Mouse (Mus musculus): Measurements from ENCODE around the gene Slc4a4.
A peak's percentile ranks its signal among the peaks of the same experiment; 100 is the strongest.

The Slc4a4 gene

DNA sequence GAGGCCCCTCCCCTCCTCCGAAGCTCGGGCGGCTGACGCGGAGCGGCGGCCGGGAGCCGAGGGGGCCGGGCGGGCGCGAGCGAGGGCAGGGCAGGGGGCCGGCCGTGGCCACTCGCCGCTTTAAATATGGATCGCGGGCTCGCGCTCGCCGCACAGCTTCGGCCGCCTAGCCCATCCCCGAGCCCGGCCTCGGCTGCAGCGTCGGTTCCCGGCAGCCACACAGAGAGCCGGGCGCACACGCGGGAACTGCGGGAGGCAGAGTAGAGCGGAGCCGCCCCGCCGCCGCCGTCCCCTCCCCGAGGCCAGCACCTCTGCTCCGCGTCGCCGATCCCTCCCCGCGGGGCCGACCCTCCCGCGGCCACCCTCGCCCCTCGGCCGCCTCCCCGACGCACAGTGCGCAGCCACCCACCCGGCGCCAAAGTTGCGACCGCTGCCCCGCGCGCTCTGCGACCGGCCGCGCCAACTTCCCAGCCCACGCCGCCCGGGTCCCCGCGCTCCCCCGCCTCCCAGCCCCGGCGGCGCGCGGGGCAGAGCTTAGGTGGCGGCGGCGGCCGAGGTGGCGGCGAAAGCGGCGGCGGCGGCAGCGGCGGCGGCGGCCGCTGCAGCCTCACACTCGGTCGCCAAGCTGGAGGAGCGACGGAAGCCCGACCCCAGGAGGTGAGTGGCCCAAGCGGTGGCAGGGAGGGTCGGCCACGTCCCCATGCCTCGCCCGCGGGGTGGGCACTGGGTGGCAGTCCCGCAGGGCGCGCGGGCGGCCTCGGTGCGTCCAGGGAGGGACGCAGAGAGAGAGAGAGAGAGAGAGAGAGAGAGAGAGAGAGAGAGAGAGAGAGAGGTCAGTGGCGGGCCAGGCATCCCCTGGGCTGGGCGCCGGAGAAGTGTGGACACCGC lies at the start of gene Slc4a4:
TSS of gene Slc4a4 (plus strand) at position 151 of the 888 bp plus-strand sequence.
- no peak for DNase-seq (ENCODE audit: low read depth, low spot score)

DNA sequence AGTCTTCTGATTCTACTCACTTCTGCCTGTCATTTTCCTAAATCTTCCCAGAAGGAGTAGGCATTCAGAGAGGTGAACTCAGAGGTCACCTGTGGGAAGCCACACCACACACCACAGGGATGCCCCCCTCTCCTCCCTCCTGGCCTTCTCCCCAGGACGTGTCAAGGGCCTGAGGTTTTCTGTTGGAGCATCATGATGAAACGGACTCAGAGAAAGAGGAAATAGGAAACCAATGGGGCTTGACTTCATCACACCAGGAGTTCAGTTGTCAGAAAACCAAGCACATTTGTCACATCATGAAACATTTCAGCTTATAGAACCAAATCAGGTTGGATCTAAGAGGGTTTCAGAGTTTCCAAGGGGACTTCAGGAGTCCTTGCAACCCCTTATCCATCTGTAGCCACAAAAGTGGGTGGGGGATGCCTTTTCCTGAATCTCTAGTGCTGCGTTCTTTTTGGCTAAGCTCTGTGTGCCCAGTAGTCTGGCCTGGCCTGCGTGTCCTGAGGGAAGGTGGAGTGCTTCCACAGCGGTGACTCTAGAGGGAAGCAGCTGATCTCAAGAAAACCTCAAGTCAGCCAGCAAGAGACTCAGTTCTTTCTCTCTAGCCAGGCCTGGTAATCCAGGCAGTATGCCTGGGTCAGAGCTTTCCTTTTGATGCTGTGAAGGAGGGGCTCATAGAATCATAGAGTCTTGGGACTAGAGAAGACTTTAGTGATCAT lies 46.4 kb upstream of the Slc4a4 start:
- Histone ChIP-seq H3K36me3 (ENCODE audit: control insufficient read depth, insufficient read depth, low read length, poor library complexity, severe bottlenecking) (no peaks in the 10 kb centered on the region), H3K27me3 (ENCODE audit: control insufficient read depth, insufficient read depth, low read length, poor library complexity, severe bottlenecking) (no peaks in the 10 kb centered on the region)
- DNase-seq (ENCODE audit: low read depth, low spot score) = no peak

More for the DNA sequence above, at the start of gene Slc4a4:
- peaks cover 4% of the 10 kb centered on the region; the same call in 1 of the 2 replicates for H3K27me3 ChIP-seq (ENCODE audit: control insufficient read depth, insufficient read depth, low read length, poor library complexity, severe bottlenecking)
- no peaks in the 10 kb centered on the region for H3K36me3 ChIP-seq (ENCODE audit: control insufficient read depth, insufficient read depth, low read length, poor library complexity, severe bottlenecking)

DNA sequence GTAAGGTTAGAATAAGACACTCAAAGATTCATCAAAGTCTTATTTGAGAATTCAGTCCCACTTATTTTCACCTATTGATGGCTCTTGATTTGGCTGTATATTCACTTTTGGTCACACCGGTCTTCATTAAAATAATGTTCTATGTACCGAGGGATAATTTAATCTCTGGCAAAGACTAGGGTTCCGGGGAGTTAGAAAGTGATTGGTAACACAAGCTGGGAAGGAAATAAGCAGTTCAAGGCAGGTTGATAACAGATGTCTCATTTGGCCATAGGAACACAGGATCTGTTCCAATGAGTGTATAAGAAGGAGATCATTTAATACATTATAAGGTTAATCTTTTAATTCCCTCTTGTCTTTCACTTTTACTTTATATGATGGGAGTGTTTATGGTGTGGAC lies 29.3 kb upstream of the Slc4a4 start:
- DNase-seq (ENCODE audit: low read depth, low spot score) = no peak
- H3K27me3 ChIP-seq (ENCODE audit: control insufficient read depth, insufficient read depth, low read length, poor library complexity, severe bottlenecking) = no peaks in the 10 kb centered on the region
- no peaks in the 10 kb centered on the region for H3K36me3 ChIP-seq (ENCODE audit: control insufficient read depth, insufficient read depth, low read length, poor library complexity, severe bottlenecking)

DNA sequence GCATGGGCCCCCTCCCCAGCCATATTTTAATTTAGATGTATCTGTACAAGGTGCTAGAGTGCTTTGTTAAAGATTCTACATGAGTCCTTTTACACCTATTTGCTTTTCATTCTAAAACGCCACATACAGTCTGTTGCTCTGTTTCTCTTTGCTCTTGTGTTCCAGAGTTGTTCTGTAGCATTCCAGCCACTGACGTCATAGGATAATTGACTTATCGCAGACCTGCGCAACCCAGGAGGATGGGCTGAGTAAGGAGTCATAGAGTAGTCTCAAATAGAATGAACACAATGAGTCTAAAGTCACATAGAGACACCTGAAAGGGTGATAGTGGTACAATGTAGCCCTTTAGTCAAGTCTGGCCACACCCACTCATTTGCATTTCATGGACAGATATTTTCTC lies 28.8 kb upstream of the Slc4a4 start:
- Histone ChIP-seq H3K27me3 (ENCODE audit: control insufficient read depth, insufficient read depth, low read length, poor library complexity, severe bottlenecking) (no peaks in the 10 kb centered on the region), H3K36me3 (ENCODE audit: control insufficient read depth, insufficient read depth, low read length, poor library complexity, severe bottlenecking) (no peaks in the 10 kb centered on the region)
- no peak for DNase-seq (ENCODE audit: low read depth, low spot score)

DNA sequence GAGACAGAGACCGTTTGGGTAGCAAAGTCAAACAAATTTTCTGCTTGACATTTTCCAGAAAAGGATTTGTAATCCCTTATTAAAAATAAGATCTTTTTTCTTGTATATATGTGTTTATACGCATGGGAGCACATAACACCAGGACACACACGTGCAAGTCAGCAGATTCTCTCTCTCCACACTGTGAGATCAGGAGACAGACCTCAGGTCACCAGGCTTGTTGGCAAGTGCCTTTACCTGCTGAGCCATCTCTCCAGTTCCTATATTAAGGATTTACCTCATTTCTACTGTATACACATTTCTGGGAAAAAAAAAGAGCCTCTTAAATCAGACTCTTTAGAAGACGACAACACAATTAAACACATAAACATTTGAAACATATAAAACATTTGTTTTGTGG lies 28.4 kb upstream of the Slc4a4 start:
- H3K27me3 ChIP-seq (ENCODE audit: control insufficient read depth, insufficient read depth, low read length, poor library complexity, severe bottlenecking) = no peaks in the 10 kb centered on the region
- no peak for DNase-seq (ENCODE audit: low read depth, low spot score)

DNA sequence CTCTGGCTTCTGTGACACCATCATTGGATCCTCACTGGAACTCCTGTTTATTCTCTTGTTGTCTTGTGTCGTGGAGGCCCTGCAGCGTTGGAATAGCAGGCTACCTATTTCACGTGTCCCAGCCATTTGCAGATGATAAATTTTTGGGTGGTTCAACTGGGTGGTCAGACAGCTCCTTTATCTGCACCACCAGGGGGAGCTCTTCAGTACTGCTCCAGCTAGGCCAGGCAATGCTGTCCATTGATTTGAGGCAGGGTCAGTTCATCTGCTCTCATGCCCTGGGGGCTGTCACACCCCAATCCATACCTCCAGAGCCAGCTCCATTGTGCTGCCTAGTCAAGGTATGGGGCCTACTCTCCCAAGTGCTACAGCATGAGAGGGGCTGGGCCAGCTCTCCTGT lies 24.5 kb upstream of the Slc4a4 start:
- no peaks in the 10 kb centered on the region for H3K36me3 ChIP-seq (ENCODE audit: control insufficient read depth, insufficient read depth, low read length, poor library complexity, severe bottlenecking)
- no peaks in the 10 kb centered on the region for H3K27me3 ChIP-seq (ENCODE audit: control insufficient read depth, insufficient read depth, low read length, poor library complexity, severe bottlenecking)
- DNase-seq (ENCODE audit: low read depth, low spot score) = peak; percentile 6

More for the DNA sequence above, 28.4 kb upstream of the Slc4a4 start:
- no peaks in the 10 kb centered on the region for H3K36me3 ChIP-seq (ENCODE audit: control insufficient read depth, insufficient read depth, low read length, poor library complexity, severe bottlenecking)

DNA sequence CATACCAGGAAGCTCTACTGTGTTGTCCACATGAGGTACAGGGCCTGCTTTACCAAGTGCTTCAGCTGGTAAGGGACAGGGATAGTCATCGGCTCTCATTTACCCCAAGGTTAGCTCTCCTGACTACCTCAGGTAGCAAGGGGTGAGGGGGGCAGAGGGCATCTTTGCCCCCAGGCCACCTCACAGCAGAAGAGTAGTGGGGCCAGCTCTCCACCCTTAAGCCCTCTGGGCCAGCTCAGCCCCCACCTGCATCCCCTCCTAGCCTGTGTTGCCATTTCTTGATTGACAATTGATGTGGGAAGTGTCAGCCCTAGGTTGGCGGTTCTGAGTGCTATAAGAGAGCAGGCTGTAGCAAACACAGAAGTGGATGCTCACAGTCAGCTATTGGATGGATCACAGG lies 23.8 kb upstream of the Slc4a4 start:
- Histone ChIP-seq H3K27me3 (ENCODE audit: control insufficient read depth, insufficient read depth, low read length, poor library complexity, severe bottlenecking) (no peaks in the 10 kb centered on the region), H3K36me3 (ENCODE audit: control insufficient read depth, insufficient read depth, low read length, poor library complexity, severe bottlenecking) (no peaks in the 10 kb centered on the region)
- DNase-seq (ENCODE audit: low read depth, low spot score) = no peak

DNA sequence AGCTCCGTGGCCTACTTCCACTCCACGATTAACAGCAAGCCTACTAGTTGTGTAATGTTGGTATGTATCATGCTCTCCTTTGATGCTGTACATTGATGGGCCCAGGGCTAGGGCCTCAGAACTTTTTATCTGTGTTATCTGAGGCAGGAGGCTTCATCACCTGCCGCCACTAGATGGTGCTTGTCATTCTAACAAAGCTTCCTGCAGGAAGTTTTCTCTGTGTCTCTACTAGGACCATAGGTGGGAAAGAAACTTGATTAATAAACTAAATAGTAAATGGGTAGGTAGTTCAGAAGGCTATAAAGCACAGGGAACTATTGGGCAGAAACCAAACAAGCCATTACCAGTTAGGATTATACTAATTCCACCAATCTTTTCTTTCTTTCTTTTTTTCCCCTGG lies 2.5 kb upstream of the Slc4a4 start:
- H3K27me3 ChIP-seq (ENCODE audit: control insufficient read depth, insufficient read depth, low read length, poor library complexity, severe bottlenecking) = peaks cover 4% of the 10 kb centered on the region; the same call in 1 of the 2 replicates
- H3K36me3 ChIP-seq (ENCODE audit: control insufficient read depth, insufficient read depth, low read length, poor library complexity, severe bottlenecking) = no peaks in the 10 kb centered on the region
- DNase-seq (ENCODE audit: low read depth, low spot score) = peak; percentile 1

DNA sequence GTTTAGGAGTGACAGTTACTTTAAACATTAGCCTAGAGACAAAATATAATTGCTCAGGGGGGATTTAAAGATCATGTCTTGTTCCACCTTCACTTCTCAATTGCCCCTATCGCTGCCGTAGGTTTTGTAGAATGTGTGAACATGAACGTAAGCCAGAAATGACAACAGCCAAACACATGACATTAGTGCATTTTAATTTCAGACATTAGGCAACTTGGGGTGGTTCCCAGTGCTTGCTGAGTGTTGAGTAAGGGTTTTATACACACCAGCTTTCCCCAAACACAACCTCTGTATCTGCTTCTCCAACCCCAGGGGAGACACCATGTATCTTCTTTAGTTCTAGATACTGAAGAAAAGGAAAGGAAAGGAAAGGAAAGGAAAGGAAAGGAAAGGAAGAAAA lies 1.1 kb upstream of the Slc4a4 start:
- no peak for DNase-seq (ENCODE audit: low read depth, low spot score)
- Histone ChIP-seq H3K27me3 (ENCODE audit: control insufficient read depth, insufficient read depth, low read length, poor library complexity, severe bottlenecking) (peaks cover 4% of the 10 kb centered on the region; the same call in 1 of the 2 replicates), H3K36me3 (ENCODE audit: control insufficient read depth, insufficient read depth, low read length, poor library complexity, severe bottlenecking) (no peaks in the 10 kb centered on the region)

DNA sequence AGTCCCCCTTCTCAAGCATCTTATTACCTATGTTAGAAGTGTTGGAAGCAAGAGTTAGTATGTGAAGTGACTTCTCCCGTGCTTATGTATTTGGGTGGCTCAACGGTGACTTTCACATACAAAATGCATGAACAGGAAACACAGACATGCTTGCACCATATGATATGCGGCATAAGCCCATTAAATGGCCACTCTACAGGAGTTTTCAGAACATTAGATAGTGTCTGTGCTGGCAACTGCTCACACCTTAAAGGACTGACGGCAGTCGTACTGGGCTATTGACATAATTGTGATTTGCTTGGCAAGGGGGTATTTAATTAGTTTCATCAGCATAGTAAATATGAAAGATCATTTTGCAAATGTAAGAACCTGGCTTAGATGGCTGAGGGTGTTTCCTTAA lies 674 bp upstream of the Slc4a4 start:
- H3K27me3 ChIP-seq (ENCODE audit: control insufficient read depth, insufficient read depth, low read length, poor library complexity, severe bottlenecking) = peaks cover 4% of the 10 kb centered on the region; the same call in 1 of the 2 replicates
- H3K36me3 ChIP-seq (ENCODE audit: control insufficient read depth, insufficient read depth, low read length, poor library complexity, severe bottlenecking) = no peaks in the 10 kb centered on the region
- DNase-seq (ENCODE audit: low read depth, low spot score) = no peak

DNA sequence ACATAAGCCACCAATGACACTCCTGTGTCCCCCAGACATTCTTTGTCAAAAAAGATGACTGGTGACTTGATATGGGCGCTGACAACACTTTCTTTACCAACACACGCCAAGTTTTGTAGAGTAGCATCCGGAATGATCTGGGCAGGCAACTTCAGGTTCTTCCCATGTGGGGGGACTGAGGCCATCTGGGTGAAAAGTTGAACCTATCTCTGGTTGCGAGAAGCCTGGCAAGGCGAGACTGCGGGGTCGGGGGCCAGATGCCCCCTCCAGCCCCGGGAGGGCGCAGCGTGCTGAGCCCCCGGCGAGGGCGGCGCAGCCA lies 310 bp upstream of the Slc4a4 start:
- DNase-seq (ENCODE audit: low read depth, low spot score) = no peak
- H3K27me3 ChIP-seq (ENCODE audit: control insufficient read depth, insufficient read depth, low read length, poor library complexity, severe bottlenecking) = peaks cover 4% of the 10 kb centered on the region; the same call in 1 of the 2 replicates
- H3K36me3 ChIP-seq (ENCODE audit: control insufficient read depth, insufficient read depth, low read length, poor library complexity, severe bottlenecking) = no peaks in the 10 kb centered on the region

DNA sequence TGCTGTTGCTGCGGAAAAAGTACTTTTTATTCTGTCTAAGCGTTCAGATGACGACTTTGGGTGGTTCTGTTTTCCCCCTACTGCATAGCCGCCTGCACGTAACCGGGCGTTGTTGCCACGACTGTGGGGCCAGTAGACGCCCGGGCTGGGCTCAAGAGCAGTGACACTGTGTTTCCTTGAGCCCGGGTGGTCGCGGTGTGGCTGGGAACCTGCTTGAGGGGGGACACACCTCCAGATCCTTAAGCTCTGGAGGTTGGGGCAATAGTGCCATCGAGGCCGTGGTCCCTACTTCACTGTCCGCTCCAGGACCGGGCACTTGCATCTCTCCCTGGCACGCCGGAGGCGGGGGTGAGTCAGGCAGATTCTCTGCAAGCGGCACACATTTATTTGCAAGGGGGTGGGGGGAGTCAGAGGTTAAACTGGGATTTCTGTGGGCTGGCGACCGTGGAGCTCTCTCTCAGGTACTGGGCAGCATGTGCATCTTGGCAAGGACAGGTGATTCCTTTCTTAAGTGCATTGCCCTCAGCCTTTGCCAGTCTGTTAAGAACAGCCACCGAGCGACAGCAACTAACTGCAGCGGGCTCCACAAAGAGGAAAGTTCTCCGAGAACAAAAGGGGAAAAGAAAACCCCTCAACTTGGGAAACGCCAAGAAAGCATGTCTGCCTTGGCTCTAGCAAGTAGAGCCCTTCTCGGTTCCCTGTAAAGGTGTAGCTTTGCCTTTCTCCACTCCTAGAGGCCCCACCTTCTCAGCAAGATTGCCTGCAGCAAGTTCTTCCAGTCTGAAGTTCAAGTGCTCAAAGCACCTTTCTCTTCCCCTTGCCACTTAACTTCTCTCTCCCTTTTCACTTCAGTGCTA lies 1.2 kb downstream of the Slc4a4 start:
- Histone ChIP-seq H3K36me3 (ENCODE audit: control insufficient read depth, insufficient read depth, low read length, poor library complexity, severe bottlenecking) (no peaks in the 10 kb centered on the region), H3K27me3 (ENCODE audit: control insufficient read depth, insufficient read depth, low read length, poor library complexity, severe bottlenecking) (peaks cover 4% of the 10 kb centered on the region; the same call in 1 of the 2 replicates)
- no peak for DNase-seq (ENCODE audit: low read depth, low spot score)

DNA sequence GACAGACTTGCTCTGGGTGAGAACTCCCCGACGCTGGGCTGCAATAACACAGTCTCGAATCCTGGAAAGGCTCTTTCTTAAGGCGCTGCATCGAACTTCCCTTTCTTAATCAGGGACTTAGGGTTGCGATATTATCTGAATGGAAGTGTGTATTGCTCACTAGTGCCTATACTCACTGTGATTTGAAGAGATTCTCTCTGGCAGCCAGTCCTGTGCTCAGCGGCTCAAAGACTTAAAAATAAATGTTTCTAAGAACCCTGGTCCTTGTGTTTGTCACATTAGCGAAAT lies 1.7 kb downstream of the Slc4a4 start:
- no peak for DNase-seq (ENCODE audit: low read depth, low spot score)
- H3K27me3 ChIP-seq (ENCODE audit: control insufficient read depth, insufficient read depth, low read length, poor library complexity, severe bottlenecking) = peaks cover 4% of the 10 kb centered on the region; the same call in 1 of the 2 replicates
- H3K36me3 ChIP-seq (ENCODE audit: control insufficient read depth, insufficient read depth, low read length, poor library complexity, severe bottlenecking) = no peaks in the 10 kb centered on the region

DNA sequence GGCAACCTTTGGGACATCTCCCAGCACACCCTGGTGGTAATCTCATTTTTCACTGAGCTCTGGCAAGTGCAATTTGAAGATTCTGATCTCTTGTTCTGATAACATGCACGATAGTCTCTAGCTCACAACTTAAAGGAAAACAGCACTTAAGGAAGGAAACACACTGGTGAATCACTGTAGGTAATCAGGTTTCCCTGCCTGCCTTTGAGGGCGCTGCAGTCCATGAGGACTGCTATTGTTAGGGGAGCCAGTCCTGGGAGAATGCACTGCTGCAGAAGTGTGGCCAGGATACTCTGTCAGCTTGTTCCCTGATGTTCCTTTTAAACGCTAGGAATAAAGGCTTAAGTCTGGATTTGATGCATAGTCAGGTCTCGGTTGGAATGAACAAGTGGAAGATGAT lies 2.7 kb downstream of the Slc4a4 start:
- no peaks in the 10 kb centered on the region for H3K36me3 ChIP-seq (ENCODE audit: control insufficient read depth, insufficient read depth, low read length, poor library complexity, severe bottlenecking)
- no peak for DNase-seq (ENCODE audit: low read depth, low spot score)
- peaks cover 2% of the 10 kb centered on the region; the same call in 1 of the 2 replicates for H3K27me3 ChIP-seq (ENCODE audit: control insufficient read depth, insufficient read depth, low read length, poor library complexity, severe bottlenecking)

DNA sequence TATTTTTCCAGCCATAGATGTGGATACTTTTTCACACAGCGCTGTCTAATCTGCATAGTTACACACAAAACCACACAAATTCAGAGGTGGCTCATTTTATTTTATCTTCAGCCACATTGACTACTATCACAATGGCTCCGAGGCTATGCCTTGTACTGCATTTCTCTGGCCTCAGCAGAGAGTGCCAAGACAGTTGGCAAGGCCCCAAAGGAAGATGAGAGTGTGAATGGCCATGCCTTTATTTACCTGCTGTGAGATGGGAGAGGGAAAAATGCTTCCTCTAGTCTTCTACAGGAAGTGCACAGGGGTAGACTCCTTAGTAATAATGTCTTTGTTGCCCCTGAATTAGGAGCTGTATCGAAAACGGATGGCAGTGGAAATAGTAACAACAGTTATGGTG lies 3.5 kb downstream of the Slc4a4 start:
- no peak for DNase-seq (ENCODE audit: low read depth, low spot score)
- peaks cover 2% of the 10 kb centered on the region; the same call in 1 of the 2 replicates for H3K27me3 ChIP-seq (ENCODE audit: control insufficient read depth, insufficient read depth, low read length, poor library complexity, severe bottlenecking)
- no peaks in the 10 kb centered on the region for H3K36me3 ChIP-seq (ENCODE audit: control insufficient read depth, insufficient read depth, low read length, poor library complexity, severe bottlenecking)
